ENCODE assay signal across 7 mouse cellular contexts in genomic region chr7:144895305-144896111, GRCm38 (mm10). TPM values are rescaled to one million over a fixed set of nuclear protein-coding genes. Genes with fewer than 3 reads are reported as not detected.
DNase-seq lines count a peak whose midpoint lies in the region; ATAC-seq and TF ChIP-seq lines count a peak whose summit lies in the region.

No protein-coding gene starts in this region.

- H3K27ac ChIP-seq in gastrocnemius, adult 2 months: no peak overlapping the region
- H3K27ac ChIP-seq in midbrain, embryonic 10.5 days (replicated peaks): peak overlapping the region; percentile 89

- no peaks in the 10 kb centered on the region for H3K9me3 ChIP-seq in midbrain, embryonic 10.5 days (replicated peaks)

- peaks cover 56% of the 10 kb centered on the region for H3K27me3 ChIP-seq in midbrain, embryonic 10.5 days (ENCODE audit: low read depth, poor library complexity, severe bottlenecking)

- peaks cover 69% of the 10 kb centered on the region for H3K4me1 ChIP-seq in midbrain, embryonic 10.5 days

- peak; percentile 72 for DNase-seq in adipocyte (ENCODE audit: low spot score)
- peak; percentile 89 to 90 for DNase-seq in cerebellum, postnatal 10 days
- DNase-seq in gastrocnemius, adult 2 months: peak; percentile 78
- peak; percentile 82 for DNase-seq in left cerebral cortex, postnatal 4 days
- peak; percentile 87 for DNase-seq in midbrain, embryonic 10.5 days (ENCODE audit: low spot score)
- peak; percentile 41 to 52 for DNase-seq in right cerebral cortex, postnatal 36 days (ENCODE audit: low spot score in 2 of 2)

- WGBS in midbrain, embryonic 10.5 days: under 1% methylated on average over 37 of the region's 37 CpGs

- peak overlapping the region; percentile 69 for H3K4me3 ChIP-seq in gastrocnemius, adult 2 months
- peak overlapping the region; percentile 72 for H3K4me3 ChIP-seq in midbrain, embryonic 10.5 days

- intact Hi-C loops in gastrocnemius, adult 2 months (cut with DNase I): loop anchor here (1.0 to 2.0 kb wide), 2 partner anchors 49 to 97 kb away; partner anchors contain the start of gene Fgf4
- intact Hi-C loops in left cerebral cortex, postnatal 4 days (cut with DNase I): loop anchor here (2.0 to 5.0 kb wide), 2 partner anchors 97 to 308 kb away; no protein-coding TSS in a partner anchor

- peak; percentile 79 for TF ChIP-seq CTCF in gastrocnemius, adult 2 months (IDR thresholded peaks at IDR 0.05)

- peaks cover 22% of the 10 kb centered on the region for H3K36me3 ChIP-seq in midbrain, embryonic 10.5 days

- peak; percentile 60 for ATAC-seq in inflammation-experienced regulatory T-cells, adult 6 months

RNA-seq across cellular contexts. Expression of gene Fgf15, which starts 0.8 kb away (rescaled TPM):
- total RNA-seq in gastrocnemius, adult 2 months (2021): not detected
- polyA plus RNA-seq in inflammation-experienced regulatory T-cells, adult 6 months (2017; shearing (Covaris generic)): not detected
- under 1 TPM; 0.26 to 0.62 TPM for total RNA-seq in left cerebral cortex, postnatal 4 days (2021)
- 96.3 and 110 TPM in 2 replicates for polyA plus RNA-seq in midbrain, embryonic 10.5 days (2016; fragmentation: Nextera tagmentation; extraction: Ambion mirVana)

RNA-seq across cellular contexts. Expression of gene LTO1, which starts 19.4 kb away (rescaled TPM):
- 1 to 10 TPM; 8.1 to 9.9 TPM for total RNA-seq in gastrocnemius, adult 2 months (2021)
- polyA plus RNA-seq in inflammation-experienced regulatory T-cells, adult 6 months (2017; shearing (Covaris generic)): 10 to 100 TPM; 27.4 to 42.5 (median 30.4) TPM
- total RNA-seq in left cerebral cortex, postnatal 4 days (2021): 10 to 100 TPM; 33.5 to 36.0 TPM
- polyA plus RNA-seq in midbrain, embryonic 10.5 days (2016; fragmentation: Nextera tagmentation; extraction: Ambion mirVana): 30.7 and 34.4 TPM in 2 replicates

RNA-seq across cellular contexts. Expression of gene Ccnd1, which starts 44.2 kb away (rescaled TPM):
- total RNA-seq in gastrocnemius, adult 2 months (2021): 1 to 10 TPM; 1.6 to 5.2 TPM
- 1 to 10 TPM; 1.2 to 1.8 (median 1.5) TPM for polyA plus RNA-seq in inflammation-experienced regulatory T-cells, adult 6 months (2017; shearing (Covaris generic))
- total RNA-seq in left cerebral cortex, postnatal 4 days (2021): 10 to 100 TPM; 27.5 to 30.5 TPM
- 238 and 258 TPM in 2 replicates for polyA plus RNA-seq in midbrain, embryonic 10.5 days (2016; fragmentation: Nextera tagmentation; extraction: Ambion mirVana)

RNA-seq across cellular contexts. Expression of gene Fgf4, which starts 48.3 kb away (rescaled TPM):
- not detected for total RNA-seq in gastrocnemius, adult 2 months (2021)
- not detected for polyA plus RNA-seq in inflammation-experienced regulatory T-cells, adult 6 months (2017; shearing (Covaris generic))
- not detected for total RNA-seq in left cerebral cortex, postnatal 4 days (2021)
- polyA plus RNA-seq in midbrain, embryonic 10.5 days (2016; fragmentation: Nextera tagmentation; extraction: Ambion mirVana): 0.07 TPM in 1 of 2 replicates, not detected in the other

RNA-seq across cellular contexts. Expression of gene Fgf3, which starts 57.6 kb away (rescaled TPM):
- not detected for total RNA-seq in gastrocnemius, adult 2 months (2021)
- not detected for polyA plus RNA-seq in inflammation-experienced regulatory T-cells, adult 6 months (2017; shearing (Covaris generic))
- total RNA-seq in left cerebral cortex, postnatal 4 days (2021): under 1 TPM; 0.44 to 0.72 TPM
- polyA plus RNA-seq in midbrain, embryonic 10.5 days (2016; fragmentation: Nextera tagmentation; extraction: Ambion mirVana): 2.9 TPM in 2 replicates

Comparison
In these comparisons a context has a peak if more than half of its experiments do, and no peak if none do; other contexts are left out.
1. RNA of gene Ccnd1, which starts 44.2 kb away (total RNA-seq): 27.5 to 30.5 TPM in left cerebral cortex, postnatal 4 days; 1.6 to 5.2 TPM in gastrocnemius, adult 2 months; every median in the first group is over 4 times any median in the second.
2. Peak in every context shown above with its lines, with median percentiles within 50 percentile points of each other: DNase-seq.